Mouse (Mus musculus) kidney, embryonic 14.5 days (tissue): Measurements from ENCODE around the gene Rgs17. TPM values are rescaled to one million over a fixed set of nuclear protein-coding genes. Genes with fewer than 3 reads are reported as not detected.

Experiments
- ATAC-seq: fragments of 200-750 bp; cut with Nextera tagmentation; 2 replicates; pipeline ENCODE4 v1.8.0; 2017; ENCODE audit warnings: moderate number of reproducible peaks, mild to moderate bottlenecking, moderate TSS enrichment, moderate library complexity; ENCODE audit not compliant: low FRiP score, low TSS enrichment
- H3K27ac ChIP-seq: fragments of 300-500 bp; sonication (generic); 2 replicates; pipeline ENCODE4 v1.5.1; 2014; ENCODE audit warnings: low read depth, mild to moderate bottlenecking, low read length, moderate library complexity, mixed read lengths
- H3K27me3 ChIP-seq: fragments of 300-500 bp; sonication (generic); 2 replicates; pipeline ENCODE4 v1.6.1; 2014; ENCODE audit warnings: mild to moderate bottlenecking, low read length; ENCODE audit not compliant: control insufficient read depth, insufficient read depth
- H3K36me3 ChIP-seq: fragments of 300-500 bp; sonication (generic); 2 replicates; pipeline ENCODE4 v1.6.1; 2014; ENCODE audit warnings: low read length, mixed read lengths; ENCODE audit not compliant: control insufficient read depth, insufficient read depth
- H3K4me1 ChIP-seq: fragments of 300-500 bp; sonication (generic); 2 replicates; pipeline ENCODE4 v1.6.1; 2014; ENCODE audit warnings: low read length, mixed read lengths; ENCODE audit not compliant: control insufficient read depth, insufficient read depth
- H3K4me2 ChIP-seq: fragments of 300-500 bp; sonication (generic); replicated peaks from 2 replicates; pipeline ENCODE4 v1.6.1; 2014; ENCODE audit warnings: low read depth, mild to moderate bottlenecking, low read length
- H3K4me3 ChIP-seq: fragments of 300-500 bp; sonication (generic); 2 replicates; pipeline ENCODE4 v1.5.1; 2014; ENCODE audit warnings: mild to moderate bottlenecking, low read length
- H3K9ac ChIP-seq: fragments of 300-500 bp; sonication (generic); 2 replicates; pipeline ENCODE4 v1.6.1; 2014; ENCODE audit warnings: low read depth, mild to moderate bottlenecking, low read length, moderate library complexity
- H3K9me3 ChIP-seq: fragments of 300-500 bp; sonication (generic); 2 replicates; pipeline ENCODE4 v1.6.1; 2016; ENCODE audit warnings: low read length; ENCODE audit not compliant: control insufficient read depth
- WGBS: fragments of 180-500 bp; shearing (Covaris S2); extraction: QIAGEN DNeasy Blood & Tissue Kit; methylation state at CpG from one replicate; pipeline ENCODE4 v1.1.7; 2014; 5-methylcytosine and 5-hydroxymethylcytosine counted together
- polyA plus RNA-seq: library from polyadenylated mRNA; unstranded; fragments of >200 nt; fragmentation: Nextera tagmentation; extraction: Ambion mirVana; gene quantifications from 2 replicates; pipeline ENCODE4 v1.2.1, GENCODE M21; 2014

Rgs17 gene
- polyA plus RNA-seq, 1 experiment from 2014 or later: 0.64 TPM

GRCm38 (mm10) chr10:5900731-5901130 lies 21.5 kb downstream of the Rgs17 start:
- ATAC-seq: no peak
- H3K27me3 ChIP-seq: no peaks in the 10 kb centered on the region
- no peak overlapping the region for H3K4me2 ChIP-seq
- no peak overlapping the region for H3K27ac ChIP-seq
- no peak overlapping the region for H3K4me3 ChIP-seq
- no peaks in the 10 kb centered on the region for H3K36me3 ChIP-seq
- WGBS: 75% methylated on average over 6 of the region's 6 CpGs
- H3K4me1 ChIP-seq: no peaks in the 10 kb centered on the region
- no peaks in the 10 kb centered on the region for H3K9me3 ChIP-seq
- no peak overlapping the region for H3K9ac ChIP-seq

GRCm38 (mm10) chr10:5877106-5877505 lies 45.1 kb downstream of the Rgs17 start:
- no peak for ATAC-seq
- Histone ChIP-seq H3K36me3 (no peaks in the 10 kb centered on the region), H3K4me3 (no peak overlapping the region), H3K4me2 (no peak overlapping the region), H3K27me3 (no peaks in the 10 kb centered on the region), H3K27ac (no peak overlapping the region), H3K9me3 (no peaks in the 10 kb centered on the region), H3K4me1 (no peaks in the 10 kb centered on the region), H3K9ac (no peak overlapping the region)
- WGBS: 66% methylated on average over 3 of the region's 3 CpGs

GRCm38 (mm10) chr10:5871081-5871480 lies 51.1 kb downstream of the Rgs17 start:
- ATAC-seq: no peak
- Histone ChIP-seq H3K4me2 (no peak overlapping the region), H3K4me3 (no peak overlapping the region), H3K4me1 (no peaks in the 10 kb centered on the region), H3K36me3 (no peaks in the 10 kb centered on the region), H3K9me3 (no peaks in the 10 kb centered on the region), H3K27ac (no peak overlapping the region), H3K27me3 (no peaks in the 10 kb centered on the region), H3K9ac (no peak overlapping the region)
- WGBS: 44% methylated on average over 4 of the region's 4 CpGs

- Histone ChIP-seq H3K4me2 (no peak overlapping the region), H3K4me1 (no peaks in the 10 kb centered on the region), H3K9me3 (no peaks in the 10 kb centered on the region), H3K27me3 (no peaks in the 10 kb centered on the region), H3K4me3 (no peak overlapping the region), H3K9ac (no peak overlapping the region), H3K27ac (no peak overlapping the region), H3K36me3 (no peaks in the 10 kb centered on the region)
- no peak for ATAC-seq
- WGBS: 82% methylated on average over 11 of the region's 11 CpGs
Measured at GRCm38 (mm10) chr10:5867981-5868552, 54.1 kb downstream of the Rgs17 start.

- 70% methylated on average over 2 of the region's 2 CpGs for WGBS
- ATAC-seq: no peak
Measured at GRCm38 (mm10) chr10:5865996-5866395, 56.2 kb downstream of the Rgs17 start.

GRCm38 (mm10) chr10:5862669-5863068 lies 59.5 kb downstream of the Rgs17 start:
- WGBS: 95% methylated on average over 3 of the region's 3 CpGs

More at GRCm38 (mm10) chr10:5865996-5866395, 56.2 kb downstream of the Rgs17 start:
- no peaks in the 10 kb centered on the region for H3K9me3 ChIP-seq
- H3K4me1 ChIP-seq: no peaks in the 10 kb centered on the region
- H3K27ac ChIP-seq: no peak overlapping the region
- no peak overlapping the region for H3K9ac ChIP-seq
- no peaks in the 10 kb centered on the region for H3K36me3 ChIP-seq
- H3K4me3 ChIP-seq: no peak overlapping the region
- H3K27me3 ChIP-seq: no peaks in the 10 kb centered on the region
- no peak overlapping the region for H3K4me2 ChIP-seq

GRCm38 (mm10) chr10:5860849-5861248 lies 61.4 kb downstream of the Rgs17 start:
- no peaks in the 10 kb centered on the region for H3K27me3 ChIP-seq
- H3K9ac ChIP-seq: no peak overlapping the region
- no peak overlapping the region for H3K4me3 ChIP-seq
- H3K9me3 ChIP-seq: no peaks in the 10 kb centered on the region
- no peak overlapping the region for H3K4me2 ChIP-seq
- no peak for ATAC-seq
- no peak overlapping the region for H3K27ac ChIP-seq
- no peaks in the 10 kb centered on the region for H3K4me1 ChIP-seq
- WGBS: 92% methylated on average over 3 of the region's 3 CpGs
- H3K36me3 ChIP-seq: no peaks in the 10 kb centered on the region

More at GRCm38 (mm10) chr10:5862669-5863068, 59.5 kb downstream of the Rgs17 start:
- no peaks in the 10 kb centered on the region for H3K27me3 ChIP-seq
- no peak overlapping the region for H3K9ac ChIP-seq
- no peak overlapping the region for H3K4me3 ChIP-seq
- H3K9me3 ChIP-seq: no peaks in the 10 kb centered on the region
- ATAC-seq: no peak
- H3K4me1 ChIP-seq: no peaks in the 10 kb centered on the region
- no peak overlapping the region for H3K4me2 ChIP-seq
- H3K27ac ChIP-seq: no peak overlapping the region
- no peaks in the 10 kb centered on the region for H3K36me3 ChIP-seq

- Histone ChIP-seq H3K4me2 (no peak overlapping the region), H3K27ac (no peak overlapping the region), H3K4me1 (no peaks in the 10 kb centered on the region), H3K36me3 (no peaks in the 10 kb centered on the region), H3K27me3 (no peaks in the 10 kb centered on the region), H3K9ac (no peak overlapping the region), H3K9me3 (no peaks in the 10 kb centered on the region), H3K4me3 (no peak overlapping the region)
- WGBS: 77% methylated on average over 4 of the region's 4 CpGs
- no peak for ATAC-seq
Measured at GRCm38 (mm10) chr10:5859729-5860128, 62.5 kb downstream of the Rgs17 start.

- Histone ChIP-seq H3K9me3 (no peaks in the 10 kb centered on the region), H3K4me1 (no peaks in the 10 kb centered on the region), H3K36me3 (no peaks in the 10 kb centered on the region), H3K4me3 (no peak overlapping the region), H3K27me3 (no peaks in the 10 kb centered on the region), H3K27ac (no peak overlapping the region), H3K9ac (no peak overlapping the region), H3K4me2 (no peak overlapping the region)
- ATAC-seq: no peak
- 76% methylated on average over 10 of the region's 10 CpGs for WGBS
Measured at GRCm38 (mm10) chr10:5857996-5858549, 64.1 kb downstream of the Rgs17 start.
